Mouse (Mus musculus) G1E (cell line): Measurements from ENCODE around the gene Cd59b. TPM values are rescaled to one million over a fixed set of nuclear protein-coding genes. Genes with fewer than 3 reads are reported as not detected.
A peak's percentile ranks its signal among the peaks of the same experiment; 100 is the strongest.

Source experiments
- ATAC-seq: 2 replicates; pipeline ENCODE4 v1.8.0; 2016; ENCODE audit warnings: mild to moderate bottlenecking; ENCODE audit not compliant: insufficient number of reproducible peaks, poor library complexity, low FRiP score, severe bottlenecking; ENCODE audit errors: extremely low read depth
- DNase-seq: peaks from one replicate; pipeline ENCODE4 v3.0.0; 2012; ENCODE audit warnings: low spot score
- H3K27me3 ChIP-seq: 2 replicates; pipeline ENCODE4 v1.6.1; 2012; ENCODE audit warnings: mild to moderate bottlenecking, low read length, inconsistent platforms; ENCODE audit not compliant: insufficient read depth
- H3K36me3 ChIP-seq: replicated peaks from 2 replicates; pipeline ENCODE3; 2012; ENCODE audit warnings: mild to moderate bottlenecking, inconsistent platforms
- H3K4me1 ChIP-seq: 2 replicates; pipeline ENCODE4 v1.6.1; 2012; ENCODE audit warnings: low read depth, low read length, inconsistent platforms, mixed read lengths; ENCODE audit not compliant: insufficient read depth
- H3K4me3 ChIP-seq: 2 replicates; pipeline ENCODE4 v1.5.1; 2012; ENCODE audit warnings: low read depth, mild to moderate bottlenecking, inconsistent platforms, low read length, moderate library complexity, mixed read lengths
- H3K9me3 ChIP-seq: replicated peaks from 2 replicates; pipeline ENCODE4 v1.6.1; 2012; ENCODE audit warnings: inconsistent platforms
- CTCF ChIP-seq: IDR thresholded peaks from 2 replicates; pipeline ENCODE4 v1.5.1; 2012; ENCODE audit warnings: low read depth, low read length, inconsistent platforms, mixed read lengths
- GATA1 ChIP-seq: IDR thresholded peaks from 2 replicates; pipeline ENCODE4 v1.6.1; 2012; ENCODE audit warnings: borderline replicate concordance, low read length, inconsistent platforms, mixed read lengths
- GATA2 ChIP-seq: IDR thresholded peaks from 2 replicates; pipeline ENCODE4 v1.6.1; 2012; ENCODE audit warnings: low read depth, low read length, inconsistent platforms, borderline replicate concordance
- POLR2AphosphoS5 ChIP-seq: IDR thresholded peaks from 2 replicates; pipeline ENCODE4 v1.6.1; 2012; ENCODE audit warnings: low read depth, low read length, inconsistent platforms; ENCODE audit not compliant: insufficient replicate concordance
- TAL1 ChIP-seq: conservative IDR thresholded peaks from 2 replicates; pipeline ENCODE4 v1.6.1; 2012; ENCODE audit warnings: low read depth, low read length, inconsistent platforms, mixed read lengths
- polyA plus RNA-seq: library from polyadenylated mRNA; stranded (reverse); fragments of >175 nt; gene quantifications from 2 replicates; pipeline ENCODE4 v1.2.3, GENCODE M21; 2012
- total RNA-seq, 2 experiments: library from RNA; stranded (forward) in 1 of 2; stranded (reverse) in 1 of 2; fragments of 200-1000 nt in 1 of 2; fragments of >200 nt in 1 of 2; fragmentation: Nextera tagmentation in 1 of 2; gene quantifications; 2 replicates each; pipeline ENCODE4 v1.2.3; 2014 to 2017

Cd59b gene
- total and polyA plus RNA-seq, 3 experiments, result 0.87 TPM; not detected in 2

GRCm38 (mm10) chr2:104030381-104030780 lies 39.3 kb upstream of the Cd59b start:
- no peak for ATAC-seq
- TF ChIP-seq TAL1 (no peak), POLR2AphosphoS5 (no peak)
- H3K36me3 ChIP-seq, result peaks cover 49% of the 10 kb centered on the region

GRCm38 (mm10) chr2:104032056-104032455 lies 37.6 kb upstream of the Cd59b start:
- Histone ChIP-seq H3K4me1 (peaks cover 32% of the 10 kb centered on the region), H3K4me3 (no peak overlapping the region), H3K36me3 (peaks cover 66% of the 10 kb centered on the region), H3K9me3 (no peaks in the 10 kb centered on the region), H3K27me3 (no peaks in the 10 kb centered on the region)
- no peak for DNase-seq
- TF ChIP-seq CTCF (no peak), GATA1 (no peak), GATA2 (no peak), POLR2AphosphoS5 (no peak), TAL1 (no peak)
- ATAC-seq, result no peak

More at GRCm38 (mm10) chr2:104030381-104030780, 39.3 kb upstream of the Cd59b start:
- no peak for DNase-seq
- H3K9me3 ChIP-seq, result no peaks in the 10 kb centered on the region
- H3K4me3 ChIP-seq, result no peak overlapping the region
- peaks cover 31% of the 10 kb centered on the region for H3K4me1 ChIP-seq
- H3K27me3 ChIP-seq, result no peaks in the 10 kb centered on the region

- Histone ChIP-seq H3K9me3 (no peaks in the 10 kb centered on the region), H3K36me3 (peaks cover 90% of the 10 kb centered on the region), H3K4me1 (peaks cover 17% of the 10 kb centered on the region), H3K4me3 (no peak overlapping the region), H3K27me3 (no peaks in the 10 kb centered on the region)
- DNase-seq, result no peak
- no peak for TF ChIP-seq POLR2AphosphoS5
- TF ChIP-seq CTCF, result peak; percentile 92
- peak; percentile 45; the same call in 1 of the 2 replicates for ATAC-seq
Measured at GRCm38 (mm10) chr2:104034832-104035472, 34.7 kb upstream of the Cd59b start.

DNA sequence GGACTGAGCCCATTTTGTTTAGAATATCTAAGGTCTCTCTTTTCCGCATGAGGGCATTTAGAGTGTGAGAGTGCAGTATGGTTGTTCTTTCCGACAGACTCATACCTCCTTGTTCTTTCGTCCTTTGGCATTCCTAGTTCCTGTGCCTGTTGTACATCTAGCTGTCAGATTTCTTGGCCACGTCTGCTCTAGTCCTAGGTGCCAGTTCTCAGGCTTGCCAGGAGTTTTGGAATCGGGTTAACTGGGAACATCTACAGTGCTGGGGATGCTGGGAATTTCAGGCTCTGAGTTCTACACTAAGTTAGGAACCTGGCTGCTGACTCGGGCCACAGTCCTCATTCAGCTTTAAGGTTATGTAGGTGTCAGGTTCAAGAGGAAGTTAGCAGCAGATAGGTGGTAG lies 34.1 kb upstream of the Cd59b start:
- DNase-seq (no peak), ATAC-seq (no peak)
- peaks cover 15% of the 10 kb centered on the region for H3K4me1 ChIP-seq
- H3K27me3 ChIP-seq, result no peaks in the 10 kb centered on the region
- H3K4me3 ChIP-seq, result no peak overlapping the region
- H3K9me3 ChIP-seq, result no peaks in the 10 kb centered on the region
- H3K36me3 ChIP-seq, result peaks cover 92% of the 10 kb centered on the region
- TF ChIP-seq GATA1, result no peak
- TF ChIP-seq POLR2AphosphoS5, result no peak
- no peak for TF ChIP-seq GATA2
- no peak for TF ChIP-seq CTCF

DNA sequence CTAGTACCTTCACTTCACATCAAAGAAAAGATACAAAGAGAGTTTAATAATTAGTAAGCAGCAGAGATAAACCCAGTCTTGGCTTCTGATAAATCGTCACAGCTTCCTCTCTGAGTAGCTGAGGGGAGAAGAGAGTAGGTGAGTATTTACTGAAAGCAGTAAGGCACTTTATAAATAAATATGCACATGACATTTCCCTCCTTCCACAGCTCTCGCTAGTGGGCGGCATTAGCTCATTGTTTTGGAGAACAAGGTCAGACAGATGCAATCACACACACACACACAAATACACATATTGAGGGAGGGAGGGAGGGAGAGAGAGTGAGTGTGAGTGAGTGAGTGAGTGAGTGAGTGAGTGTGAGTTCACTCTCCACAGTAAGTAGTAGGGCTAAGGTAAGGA lies 33.3 kb upstream of the Cd59b start:
- H3K27me3 ChIP-seq, result no peaks in the 10 kb centered on the region
- DNase-seq (no peak), ATAC-seq (no peak)
- peaks cover 14% of the 10 kb centered on the region for H3K4me1 ChIP-seq
- H3K9me3 ChIP-seq, result no peaks in the 10 kb centered on the region
- H3K4me3 ChIP-seq, result no peak overlapping the region
- TF ChIP-seq TAL1 (no peak), GATA1 (no peak), GATA2 (no peak), POLR2AphosphoS5 (no peak), CTCF (no peak)
- peaks cover 91% of the 10 kb centered on the region for H3K36me3 ChIP-seq

- DNase-seq, result no peak
- no peak for TF ChIP-seq GATA2
- TF ChIP-seq CTCF, result no peak
- no peak for TF ChIP-seq GATA1
- no peak for TF ChIP-seq POLR2AphosphoS5
- no peak for TF ChIP-seq TAL1
- no peak for ATAC-seq
- no peak overlapping the region for H3K4me3 ChIP-seq
- peaks cover 20% of the 10 kb centered on the region for H3K4me1 ChIP-seq
- peaks cover 91% of the 10 kb centered on the region for H3K36me3 ChIP-seq
- H3K9me3 ChIP-seq, result no peaks in the 10 kb centered on the region
- H3K27me3 ChIP-seq, result no peaks in the 10 kb centered on the region
Measured at GRCm38 (mm10) chr2:104038236-104038635, 31.4 kb upstream of the Cd59b start.

DNA sequence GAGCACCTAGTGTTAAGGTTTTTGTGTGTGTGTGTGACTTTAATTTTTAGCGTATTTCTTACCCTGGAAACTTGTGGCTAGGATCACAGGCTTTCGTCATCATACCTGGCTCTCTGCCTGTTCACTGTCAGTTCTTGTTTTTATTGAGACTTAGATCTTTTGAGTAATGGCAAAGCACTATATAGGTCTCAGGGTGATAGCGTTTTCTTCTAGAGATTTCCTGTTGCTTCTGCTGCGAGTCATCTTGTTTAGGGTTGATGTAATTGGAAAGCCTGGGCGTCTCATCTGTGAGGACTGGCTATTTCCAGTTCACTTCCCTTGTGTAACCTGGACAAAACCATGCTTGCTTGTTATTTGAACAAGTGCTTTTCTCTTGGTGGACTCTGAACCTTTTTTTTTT lies 28.0 kb upstream of the Cd59b start:
- H3K4me3 ChIP-seq, result no peak overlapping the region
- TF ChIP-seq CTCF (no peak), POLR2AphosphoS5 (no peak), TAL1 (no peak), GATA2 (no peak), GATA1 (no peak)
- DNase-seq, result no peak
- H3K36me3 ChIP-seq, result peaks cover 87% of the 10 kb centered on the region
- peaks cover 29% of the 10 kb centered on the region for H3K4me1 ChIP-seq
- no peaks in the 10 kb centered on the region for H3K9me3 ChIP-seq
- ATAC-seq, result no peak
- no peaks in the 10 kb centered on the region for H3K27me3 ChIP-seq
